Mouse (Mus musculus): ENCODE measurements around the gene 4930555G01Rik. TPM values are rescaled to one million over a fixed set of nuclear protein-coding genes. Genes with fewer than 3 reads are reported as not detected.

The 4930555G01Rik gene
- polyA plus RNA-seq (2012; ENCODE audit: low replicate concordance): not detected in 2 replicates

DNA sequence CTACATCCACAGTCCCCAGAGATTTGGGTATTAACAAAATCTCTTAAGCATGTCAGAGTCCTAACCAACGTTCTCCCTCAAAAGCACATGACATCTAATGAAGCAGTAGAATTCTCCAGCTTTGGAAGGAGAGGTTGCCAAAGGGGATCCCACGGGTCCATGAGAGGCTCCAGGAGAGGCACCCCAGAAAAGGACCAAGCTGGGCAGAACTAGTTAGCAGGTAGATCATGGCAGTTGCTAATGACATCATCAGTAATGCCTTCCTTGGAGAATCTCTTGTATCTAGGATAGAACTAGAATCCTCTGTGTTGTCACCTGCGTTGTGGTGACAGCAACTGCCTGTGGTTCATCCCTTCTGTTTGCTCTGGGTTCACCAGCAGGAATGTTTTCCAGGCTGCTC lies at the start of gene 4930555G01Rik:
TSS of gene 4930555G01Rik (plus strand) at position 301 of the 400 bp plus-strand sequence.

GRCm38 (mm10) chr14:5015591-5015990 lies 34.8 kb upstream of the 4930555G01Rik start, which contains the start of gene Gm3298:
Gm3298 (plus strand) TSS chr14:5015891.

GRCm38 (mm10) chr14:5070611-5071490 lies 20.4 kb downstream of the 4930555G01Rik start, which contains the start of gene Gm8281:
Gm8281 (plus strand) TSS chr14:5071040.

Other genes starting within 250 kb of the 4930555G01Rik start
- gene Gm3269, start 212.5 kb upstream of the 4930555G01Rik start, polyA plus RNA-seq (2012; ENCODE audit: low replicate concordance): not detected in 2 replicates
- not detected in 2 replicates for gene Gm3264, start 195.1 kb upstream of the 4930555G01Rik start, polyA plus RNA-seq (2012; ENCODE audit: low replicate concordance)
- not detected in 2 replicates for gene Gm3278, start 158.2 kb upstream of the 4930555G01Rik start, polyA plus RNA-seq (2012; ENCODE audit: low replicate concordance)
- gene Gm8297, start 66.7 kb upstream of the 4930555G01Rik start, polyA plus RNA-seq (2012; ENCODE audit: low replicate concordance): not detected in 2 replicates
- not detected in 2 replicates for gene Gm3298, start 34.7 kb upstream of the 4930555G01Rik start, polyA plus RNA-seq (2012; ENCODE audit: low replicate concordance)
- gene Gm8281, start 20.4 kb downstream of the 4930555G01Rik start, polyA plus RNA-seq (2012; ENCODE audit: low replicate concordance): not detected in 2 replicates
- not detected in 2 replicates for gene Gm8279, start 80.9 kb downstream of the 4930555G01Rik start, polyA plus RNA-seq (2012; ENCODE audit: low replicate concordance)
- gene Gm3317, start 113.9 kb downstream of the 4930555G01Rik start, polyA plus RNA-seq (2012; ENCODE audit: low replicate concordance): not detected in 2 replicates
- not detected in 2 replicates for gene Gm8271, start 135.2 kb downstream of the 4930555G01Rik start, polyA plus RNA-seq (2012; ENCODE audit: low replicate concordance)
- not detected in 2 replicates for gene Gm3526, start 210.0 kb downstream of the 4930555G01Rik start, polyA plus RNA-seq (2012; ENCODE audit: low replicate concordance)

Data from hematopoietic multipotent progenitor cell, adult 10-12 weeks (in vitro differentiated cells).